Comparison of ENCODE assay signal across 8 mouse cellular contexts in the genomic region with DNA sequence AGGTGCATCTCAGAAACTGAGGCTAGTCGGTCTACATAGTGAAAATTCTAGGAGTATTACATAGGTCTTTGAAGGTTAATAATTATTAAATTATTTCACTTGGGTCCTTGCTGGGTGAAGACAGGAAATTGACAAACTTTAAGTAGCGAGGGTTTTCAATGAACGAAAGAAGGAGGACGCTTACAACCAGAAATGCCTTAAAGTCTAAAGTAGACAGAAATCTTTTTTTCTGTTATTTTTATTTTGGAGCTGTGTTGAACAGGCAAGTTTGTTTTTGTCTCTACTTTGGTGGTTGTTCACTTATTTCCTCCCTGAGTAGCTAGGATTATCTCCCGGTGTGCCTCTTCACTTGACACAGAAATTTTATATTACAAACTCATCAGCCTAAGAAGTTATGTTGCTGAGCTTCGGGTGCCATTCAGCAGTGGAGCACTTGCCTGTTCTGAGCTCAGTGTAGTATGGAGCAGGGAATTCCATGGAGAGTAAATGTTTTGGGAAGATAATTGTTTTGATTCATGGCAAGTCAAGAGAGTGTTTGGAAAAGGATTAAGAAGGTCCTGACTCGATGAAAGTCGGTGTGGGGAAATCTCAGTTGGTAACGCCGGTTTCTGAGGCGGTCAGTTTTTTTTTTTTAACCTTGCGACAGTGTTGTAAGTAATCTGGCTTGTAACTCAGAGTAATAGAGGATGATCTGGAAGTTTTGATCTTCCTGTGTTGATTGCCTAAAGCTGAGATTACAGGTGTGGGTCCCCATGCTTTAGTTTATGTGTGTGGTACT. TPM values are rescaled to one million over a fixed set of nuclear protein-coding genes. Genes with fewer than 3 reads are reported as not detected.
A peak's percentile ranks its signal among the peaks of the same experiment; 100 is the strongest.
DNase-seq lines count a peak whose midpoint lies in the region; ATAC-seq and TF ChIP-seq lines count a peak whose summit lies in the region.

No protein-coding gene starts in this region.

- intact Hi-C loops in gastrocnemius, adult 2 months (cut with DNase I), result no loop called here

- H3K36me3 ChIP-seq in forebrain, embryonic 13.5 days (ENCODE audit: poor library complexity, severe bottlenecking), result peaks cover 28% of the 10 kb centered on the region
- peaks cover 49% of the 10 kb centered on the region for H3K36me3 ChIP-seq in liver, embryonic 13.5 days

- peak overlapping the region; percentile 80 for H3K4me2 ChIP-seq in forebrain, embryonic 13.5 days
- peak overlapping the region; percentile 80 for H3K4me2 ChIP-seq in liver, embryonic 13.5 days

- WGBS in forebrain, embryonic 13.5 days, result 14% methylated on average over 12 of the region's 12 CpGs
- WGBS in liver, embryonic 13.5 days (ENCODE audit: insufficient replicate concordance), result 8% methylated on average over 12 of the region's 12 CpGs

- TF ChIP-seq CTCF in gastrocnemius, adult 2 months (IDR thresholded peaks at IDR 0.05), result no peak

- ATAC-seq in forebrain, embryonic 13.5 days, result no peak
- ATAC-seq in liver, embryonic 13.5 days (ENCODE audit: low read depth), result no peak

- no peak for DNase-seq in gastrocnemius, adult 2 months
- DNase-seq in gastrocnemius, postnatal 10 days, result no peak
- peak; percentile 46 for DNase-seq in A20 (ENCODE audit: low read depth, low spot score)
- DNase-seq in liver, embryonic 13.5 days, result no peak
- DNase-seq in right cerebral cortex, adult 18-20 months, result no peak
- no peak for DNase-seq in adrenal gland, adult 8-10 months
- no peak for DNase-seq in spleen, postnatal 10 days (ENCODE audit: low spot score in 2 of 2)

- H3K4me3 ChIP-seq in gastrocnemius, adult 2 months, result peak overlapping the region; percentile 77
- peak overlapping the region; percentile 63 for H3K4me3 ChIP-seq in forebrain, embryonic 13.5 days
- H3K4me3 ChIP-seq in liver, embryonic 13.5 days (replicated peaks), result peak overlapping the region; percentile 72

- H3K27ac ChIP-seq in gastrocnemius, adult 2 months, result peak overlapping the region; percentile 93; the same call in 1 of the 2 replicates
- no peak overlapping the region for H3K27ac ChIP-seq in forebrain, embryonic 13.5 days
- peak overlapping the region; percentile 44 for H3K27ac ChIP-seq in liver, embryonic 13.5 days

- H3K27me3 ChIP-seq in forebrain, embryonic 13.5 days, result no peaks in the 10 kb centered on the region
- no peaks in the 10 kb centered on the region for H3K27me3 ChIP-seq in liver, embryonic 13.5 days

- H3K4me1 ChIP-seq in forebrain, embryonic 13.5 days, result peaks cover 26% of the 10 kb centered on the region
- H3K4me1 ChIP-seq in liver, embryonic 13.5 days (replicated peaks), result peaks cover 51% of the 10 kb centered on the region

- no peaks in the 10 kb centered on the region for H3K9me3 ChIP-seq in forebrain, embryonic 13.5 days (replicated peaks)
- H3K9me3 ChIP-seq in liver, embryonic 13.5 days (replicated peaks), result no peaks in the 10 kb centered on the region

- H3K9ac ChIP-seq in forebrain, embryonic 13.5 days, result peak overlapping the region; percentile 77
- H3K9ac ChIP-seq in liver, embryonic 13.5 days, result peak overlapping the region; percentile 81

RNA-seq across cellular contexts. Expression of gene Wdr76, which starts 0.8 kb away (rescaled TPM):
- total RNA-seq in gastrocnemius, adult 2 months (2021), result 1 to 10 TPM; 1.7 to 2.4 TPM
- 1 to 10 TPM; 2.5 to 3.7 TPM for total RNA-seq in gastrocnemius, postnatal 10 days (2021)
- polyA plus RNA-seq in forebrain, embryonic 13.5 days (2015; fragmentation: Nextera tagmentation; extraction: Ambion mirVana), result 11.6 and 13.5 TPM in 2 replicates
- polyA plus RNA-seq in liver, embryonic 13.5 days (2015; fragmentation: Nextera tagmentation; extraction: Ambion mirVana), result 9.3 and 12.5 TPM in 2 replicates
- total RNA-seq in adrenal gland, adult 8-10 months (2022), result 1 to 10 TPM; 2.6 to 6.1 (median 4.4) TPM

RNA-seq across cellular contexts. Expression of gene Mfap1a, which starts 0.9 kb away (rescaled TPM):
- 10 to 100 TPM; 17.3 to 21.6 TPM for total RNA-seq in gastrocnemius, adult 2 months (2021)
- total RNA-seq in gastrocnemius, postnatal 10 days (2021), result 10 to 100 TPM; 18.1 to 19.1 TPM
- polyA plus RNA-seq in forebrain, embryonic 13.5 days (2015; fragmentation: Nextera tagmentation; extraction: Ambion mirVana), result 33.4 and 35.1 TPM in 2 replicates
- 14.0 and 16.0 TPM in 2 replicates for polyA plus RNA-seq in liver, embryonic 13.5 days (2015; fragmentation: Nextera tagmentation; extraction: Ambion mirVana)
- 10 to 100 TPM; 31.3 to 37.9 (median 35.5) TPM for total RNA-seq in adrenal gland, adult 8-10 months (2022)

RNA-seq across cellular contexts. Expression of gene Mfap1b, which starts 33.5 kb away (rescaled TPM):
- total RNA-seq in gastrocnemius, adult 2 months (2021), result 10 to 100 TPM; 24.2 to 27.6 TPM
- 10 to 100 TPM; 23.3 to 24.8 TPM for total RNA-seq in gastrocnemius, postnatal 10 days (2021)
- polyA plus RNA-seq in forebrain, embryonic 13.5 days (2015; fragmentation: Nextera tagmentation; extraction: Ambion mirVana), result 70.7 and 71.7 TPM in 2 replicates
- polyA plus RNA-seq in liver, embryonic 13.5 days (2015; fragmentation: Nextera tagmentation; extraction: Ambion mirVana), result 22.7 and 29.0 TPM in 2 replicates
- 10 to 100 TPM; 38.2 to 44.8 (median 40.2) TPM for total RNA-seq in adrenal gland, adult 8-10 months (2022)

RNA-seq across cellular contexts. Expression of gene Serinc4, which starts 50.8 kb away (rescaled TPM):
- not detected for total RNA-seq in gastrocnemius, adult 2 months (2021)
- under 1 TPM in 1 of 2 experiments, not detected in 1; 0.21 TPM for total RNA-seq in gastrocnemius, postnatal 10 days (2021)
- 0.90 and 0.92 TPM in 2 replicates for polyA plus RNA-seq in forebrain, embryonic 13.5 days (2015; fragmentation: Nextera tagmentation; extraction: Ambion mirVana)
- polyA plus RNA-seq in liver, embryonic 13.5 days (2015; fragmentation: Nextera tagmentation; extraction: Ambion mirVana), result 0.07 and 0.08 TPM in 2 replicates
- total RNA-seq in adrenal gland, adult 8-10 months (2022), result under 1 TPM; 0.20 to 0.75 (median 0.28) TPM

RNA-seq across cellular contexts. Expression of gene Hypk, which starts 54.3 kb away (rescaled TPM):
- 10 to 100 TPM; 21.0 to 21.7 TPM for total RNA-seq in gastrocnemius, adult 2 months (2021)
- 10 to 100 TPM; 23.1 to 30.5 TPM for total RNA-seq in gastrocnemius, postnatal 10 days (2021)
- polyA plus RNA-seq in forebrain, embryonic 13.5 days (2015; fragmentation: Nextera tagmentation; extraction: Ambion mirVana), result 115 and 122 TPM in 2 replicates
- polyA plus RNA-seq in liver, embryonic 13.5 days (2015; fragmentation: Nextera tagmentation; extraction: Ambion mirVana), result 111 and 119 TPM in 2 replicates
- total RNA-seq in adrenal gland, adult 8-10 months (2022), result 10 to 100 TPM; 14.2 to 53.3 (median 35.7) TPM
